Mouse (Mus musculus) G1E (cell line): ENCODE results near the gene Rbck1. TPM values are rescaled to one million over a fixed set of nuclear protein-coding genes. Genes with fewer than 3 reads are reported as not detected.

Experiments used
- ATAC-seq: 2 replicates; pipeline ENCODE4 v1.8.0; 2016; ENCODE audit warnings: mild to moderate bottlenecking; ENCODE audit not compliant: insufficient number of reproducible peaks, poor library complexity, low FRiP score, severe bottlenecking; ENCODE audit errors: extremely low read depth
- DNase-seq: peaks from one replicate; pipeline ENCODE4 v3.0.0; 2012; ENCODE audit warnings: low spot score
- H3K27me3 ChIP-seq: 2 replicates; pipeline ENCODE4 v1.6.1; 2012; ENCODE audit warnings: mild to moderate bottlenecking, low read length, inconsistent platforms; ENCODE audit not compliant: insufficient read depth
- H3K36me3 ChIP-seq: replicated peaks from 2 replicates; pipeline ENCODE3; 2012; ENCODE audit warnings: mild to moderate bottlenecking, inconsistent platforms
- H3K4me1 ChIP-seq: 2 replicates; pipeline ENCODE4 v1.6.1; 2012; ENCODE audit warnings: low read depth, low read length, inconsistent platforms, mixed read lengths; ENCODE audit not compliant: insufficient read depth
- H3K4me3 ChIP-seq: 2 replicates; pipeline ENCODE4 v1.5.1; 2012; ENCODE audit warnings: low read depth, mild to moderate bottlenecking, inconsistent platforms, low read length, moderate library complexity, mixed read lengths
- H3K9me3 ChIP-seq: replicated peaks from 2 replicates; pipeline ENCODE4 v1.6.1; 2012; ENCODE audit warnings: inconsistent platforms
- CTCF ChIP-seq: IDR thresholded peaks from 2 replicates; pipeline ENCODE4 v1.5.1; 2012; ENCODE audit warnings: low read depth, low read length, inconsistent platforms, mixed read lengths
- GATA1 ChIP-seq: IDR thresholded peaks from 2 replicates; pipeline ENCODE4 v1.6.1; 2012; ENCODE audit warnings: borderline replicate concordance, low read length, inconsistent platforms, mixed read lengths
- GATA2 ChIP-seq: IDR thresholded peaks from 2 replicates; pipeline ENCODE4 v1.6.1; 2012; ENCODE audit warnings: low read depth, low read length, inconsistent platforms, borderline replicate concordance
- POLR2AphosphoS5 ChIP-seq: IDR thresholded peaks from 2 replicates; pipeline ENCODE4 v1.6.1; 2012; ENCODE audit warnings: low read depth, low read length, inconsistent platforms; ENCODE audit not compliant: insufficient replicate concordance
- TAL1 ChIP-seq: conservative IDR thresholded peaks from 2 replicates; pipeline ENCODE4 v1.6.1; 2012; ENCODE audit warnings: low read depth, low read length, inconsistent platforms, mixed read lengths
- polyA plus RNA-seq: library from polyadenylated mRNA; stranded (reverse); fragments of >175 nt; gene quantifications from 2 replicates; pipeline ENCODE4 v1.2.3, GENCODE M21; 2012
- total RNA-seq, 2 experiments: library from RNA; stranded (forward) in 1 of 2; stranded (reverse) in 1 of 2; fragments of 200-1000 nt in 1 of 2; fragments of >200 nt in 1 of 2; fragmentation: Nextera tagmentation in 1 of 2; gene quantifications; 2 replicates each; pipeline ENCODE4 v1.2.3; 2014 to 2017

The Rbck1 gene
- total and polyA plus RNA-seq, 3 experiments: 59.9 to 232 (median 156) TPM

DNA sequence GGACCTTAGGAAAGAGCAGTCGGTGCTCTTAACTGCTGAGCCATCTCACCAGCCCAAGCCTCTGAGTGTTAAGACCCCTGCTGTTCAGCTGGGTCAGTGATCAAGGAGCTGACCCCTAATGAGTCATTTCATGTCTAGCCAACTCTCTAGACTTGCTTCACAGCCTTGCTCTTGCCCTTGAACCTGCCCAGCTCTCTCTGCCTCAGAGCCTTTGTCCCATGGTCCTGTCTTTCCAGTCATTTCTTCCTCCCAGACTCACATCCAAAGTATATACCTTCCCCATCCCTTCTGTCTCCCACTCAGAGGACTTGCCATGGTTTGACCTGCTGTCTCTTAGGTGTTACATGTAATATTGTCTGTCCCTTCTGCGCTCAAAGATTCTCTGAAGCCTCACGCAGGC is 24.8 kb upstream of the Rbck1 start:
- ATAC-seq (no peak), DNase-seq (no peak)
- peaks cover 4% of the 10 kb centered on the region; the same call in 1 of the 2 replicates for H3K27me3 ChIP-seq
- peaks cover 21% of the 10 kb centered on the region for H3K36me3 ChIP-seq
- H3K4me3 ChIP-seq: no peak overlapping the region
- H3K9me3 ChIP-seq: peaks cover 4% of the 10 kb centered on the region
- peaks cover 39% of the 10 kb centered on the region for H3K4me1 ChIP-seq
- TF ChIP-seq TAL1 (no peak), GATA2 (no peak), CTCF (no peak), GATA1 (no peak), POLR2AphosphoS5 (no peak)

DNA sequence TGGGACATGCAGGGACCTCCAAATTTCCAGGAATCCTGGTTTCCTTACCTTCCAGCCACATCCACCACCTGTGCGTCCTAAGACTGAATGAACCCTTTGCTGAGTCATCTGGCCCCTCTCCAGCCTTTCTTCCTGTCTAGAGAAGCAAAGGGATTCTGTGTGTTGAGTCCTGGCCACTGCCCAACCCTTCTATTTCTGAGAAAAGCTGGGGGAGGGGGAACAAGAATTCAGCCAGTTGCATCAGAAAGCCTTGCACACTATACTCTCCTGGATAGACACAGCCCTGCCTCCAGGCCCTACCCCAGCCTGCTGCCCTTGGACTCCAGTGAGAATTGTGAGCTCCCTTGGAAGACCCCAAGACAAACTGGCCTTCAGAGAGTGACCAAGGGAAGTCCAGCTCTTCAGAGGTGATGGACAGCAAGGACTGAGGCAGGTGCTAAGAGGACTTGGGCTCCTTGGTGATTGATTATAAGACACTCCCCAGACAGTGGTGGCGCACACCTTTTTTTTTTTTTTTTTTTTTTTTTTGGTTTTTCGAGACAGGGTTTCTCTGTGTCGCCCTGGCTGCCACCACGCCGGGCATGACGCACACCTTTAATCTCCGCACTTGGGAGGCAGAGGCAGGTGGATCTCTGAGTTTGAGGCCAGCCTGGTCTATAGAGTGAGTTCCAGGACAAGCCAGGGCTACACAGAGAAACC is 17.5 kb upstream of the Rbck1 start:
- TF ChIP-seq CTCF (no peak), GATA1 (no peak), TAL1 (no peak), POLR2AphosphoS5 (no peak), GATA2 (no peak)
- peak; percentile 57; the same call in 1 of the 2 replicates for ATAC-seq

DNA sequence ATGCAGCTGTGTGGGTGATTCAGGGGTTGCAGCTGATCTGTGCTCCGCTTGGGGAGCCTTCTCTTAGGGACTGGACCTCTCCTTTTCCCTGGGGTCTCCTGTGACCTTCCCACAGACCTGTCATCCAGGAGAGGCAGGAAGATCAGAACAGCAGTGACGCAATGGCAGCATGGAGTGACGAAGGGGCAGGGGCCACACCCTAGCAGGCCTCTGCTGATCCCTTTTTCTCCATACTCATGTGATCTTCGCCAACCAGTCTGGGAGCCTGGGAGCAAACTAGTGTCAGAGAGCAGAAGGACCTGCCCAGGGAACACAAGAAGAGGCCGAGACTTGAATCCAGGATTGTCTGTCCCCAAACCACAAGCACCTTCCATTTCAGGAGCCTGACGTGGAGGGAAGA is 16.8 kb upstream of the Rbck1 start:
- TF ChIP-seq TAL1 (no peak), CTCF (no peak), GATA1 (no peak), GATA2 (no peak), POLR2AphosphoS5 (no peak)
- DNase-seq (no peak), ATAC-seq (no peak)
- no peaks in the 10 kb centered on the region for H3K27me3 ChIP-seq
- H3K4me3 ChIP-seq: peak overlapping the region; percentile 31; the same call in 1 of the 2 replicates
- H3K36me3 ChIP-seq: peaks cover 5% of the 10 kb centered on the region
- no peaks in the 10 kb centered on the region for H3K9me3 ChIP-seq
- peaks cover 71% of the 10 kb centered on the region for H3K4me1 ChIP-seq

More for the DNA sequence above, 17.5 kb upstream of the Rbck1 start:
- peak; percentile 68 for DNase-seq
- H3K27me3 ChIP-seq: no peaks in the 10 kb centered on the region
- H3K4me1 ChIP-seq: peaks cover 66% of the 10 kb centered on the region
- H3K4me3 ChIP-seq: peak overlapping the region; percentile 64; the same call in 1 of the 2 replicates
- H3K9me3 ChIP-seq: no peaks in the 10 kb centered on the region
- peaks cover 7% of the 10 kb centered on the region for H3K36me3 ChIP-seq

DNA sequence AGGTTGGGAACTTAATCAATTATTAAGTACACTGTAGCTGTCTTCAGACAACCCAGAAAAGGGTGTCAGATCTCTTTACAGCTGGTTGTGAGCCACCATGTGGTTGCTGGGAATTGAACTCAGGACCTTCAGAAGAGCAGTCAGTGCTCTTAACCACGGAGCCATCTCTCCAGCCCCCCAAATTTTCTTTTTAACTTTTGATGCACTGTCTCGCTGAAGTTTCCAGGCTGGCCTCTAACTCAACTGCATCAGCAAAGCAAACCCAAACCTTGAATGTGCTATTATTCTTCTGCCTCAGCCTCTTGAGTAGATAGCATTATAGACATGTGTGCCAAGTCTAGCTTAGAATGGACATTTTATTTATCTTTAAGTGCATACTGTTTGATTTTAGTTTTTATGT is 15.3 kb upstream of the Rbck1 start:
- no peak overlapping the region; the same call in 1 of the 2 replicates for H3K4me3 ChIP-seq
- H3K27me3 ChIP-seq: no peaks in the 10 kb centered on the region
- peaks cover 6% of the 10 kb centered on the region for H3K36me3 ChIP-seq
- ATAC-seq (no peak), DNase-seq (no peak)
- H3K4me1 ChIP-seq: peaks cover 79% of the 10 kb centered on the region
- TF ChIP-seq CTCF (no peak), POLR2AphosphoS5 (no peak), GATA2 (no peak), GATA1 (no peak), TAL1 (no peak)
- H3K9me3 ChIP-seq: no peaks in the 10 kb centered on the region

DNA sequence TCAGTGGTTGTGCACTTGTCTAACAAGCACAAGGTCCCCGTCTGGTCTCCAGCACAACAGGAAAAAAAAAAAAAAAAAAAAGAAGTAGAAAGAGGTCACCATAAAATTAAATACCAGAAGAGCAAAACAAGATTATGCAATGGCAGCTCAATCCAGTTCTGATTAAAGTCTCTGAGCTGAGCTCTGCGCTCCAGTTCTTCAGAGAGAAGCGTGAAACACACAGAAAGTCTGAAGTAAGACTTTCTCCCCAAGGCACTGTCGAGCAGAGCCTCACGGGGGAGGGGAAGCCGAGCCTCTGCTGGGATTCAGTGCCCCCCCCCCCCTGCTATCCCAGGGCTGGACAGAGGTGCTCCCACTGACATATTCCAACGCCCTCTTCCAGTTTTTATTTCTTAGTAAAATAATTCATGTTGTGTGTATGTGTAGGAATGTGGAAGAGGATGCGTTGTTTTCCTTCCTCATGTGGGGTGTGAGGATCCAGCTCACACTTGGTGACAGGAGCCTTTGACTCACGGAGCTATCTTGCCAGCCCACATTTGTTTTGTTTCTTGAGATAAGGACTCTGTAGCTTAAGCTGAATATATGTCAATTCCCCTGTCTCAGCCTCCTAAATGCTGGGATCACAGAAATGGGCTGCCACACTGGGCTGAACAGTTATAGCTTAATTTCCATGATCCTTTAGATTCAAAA is 14.5 kb upstream of the Rbck1 start:
- peak overlapping the region; percentile 38; the same call in 1 of the 2 replicates for H3K4me3 ChIP-seq
- H3K4me1 ChIP-seq: peaks cover 87% of the 10 kb centered on the region
- peak; percentile 66 for ATAC-seq
- DNase-seq: no peak
- H3K36me3 ChIP-seq: peaks cover 11% of the 10 kb centered on the region
- H3K9me3 ChIP-seq: no peaks in the 10 kb centered on the region
- H3K27me3 ChIP-seq: no peaks in the 10 kb centered on the region
- TF ChIP-seq TAL1 (peak; percentile 60), POLR2AphosphoS5 (no peak)

DNA sequence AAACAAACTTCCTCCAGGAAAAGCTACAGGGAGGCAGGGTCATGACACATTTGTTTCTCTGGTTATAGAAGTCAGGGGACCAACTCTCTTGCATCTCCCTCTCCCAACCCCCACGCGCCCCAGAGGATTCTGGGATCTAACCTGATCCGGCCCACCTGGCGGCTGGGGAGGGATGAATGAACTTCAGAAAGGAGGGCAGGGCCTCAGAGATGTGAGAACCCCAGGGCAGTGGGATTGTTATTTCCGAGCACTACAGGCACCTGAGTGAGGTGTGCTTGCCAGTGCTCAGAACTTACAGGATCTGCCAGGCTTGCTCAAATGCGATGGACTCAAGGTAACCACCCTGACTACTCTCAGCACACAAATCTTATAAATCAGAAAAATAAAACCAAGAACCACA is 12.9 kb upstream of the Rbck1 start:
- peaks cover 79% of the 10 kb centered on the region for H3K4me1 ChIP-seq
- H3K27me3 ChIP-seq: no peaks in the 10 kb centered on the region
- H3K36me3 ChIP-seq: peaks cover 19% of the 10 kb centered on the region
- DNase-seq (no peak), ATAC-seq (no peak)
- no peak overlapping the region for H3K4me3 ChIP-seq
- H3K9me3 ChIP-seq: no peaks in the 10 kb centered on the region
- TF ChIP-seq GATA2 (no peak), POLR2AphosphoS5 (no peak), GATA1 (no peak), TAL1 (no peak), CTCF (no peak)
